Mouse (Mus musculus) bone marrow macrophage, adult 2 months (primary cell): ENCODE results near the gene Ppp1r18. TPM values are rescaled to one million over a fixed set of nuclear protein-coding genes. Genes with fewer than 3 reads are reported as not detected.
A peak's percentile ranks its signal among the peaks of the same experiment; 100 is the strongest.

ENCODE experiments used
- H3K27ac ChIP-seq: 2 replicates; pipeline ENCODE4 v1.5.1; 2012; ENCODE audit warnings: low read depth, low read length; ENCODE audit not compliant: insufficient read depth
- H3K4me1 ChIP-seq: 2 replicates; pipeline ENCODE4 v1.6.1; 2012; ENCODE audit warnings: low read length; ENCODE audit not compliant: control insufficient read depth, insufficient read depth
- H3K4me3 ChIP-seq: 2 replicates; pipeline ENCODE4 v1.5.1; 2012; ENCODE audit warnings: mild to moderate bottlenecking, low read length, moderate library complexity; ENCODE audit not compliant: insufficient read depth
- CTCF ChIP-seq: IDR thresholded peaks from 2 replicates; pipeline ENCODE4 v1.5.1; 2012; ENCODE audit warnings: low read depth, mild to moderate bottlenecking, low read length, moderate library complexity
- POLR2A ChIP-seq: IDR thresholded peaks from 2 replicates; pipeline ENCODE4 v1.6.1; 2012; ENCODE audit warnings: mild to moderate bottlenecking, low read depth, low read length, borderline replicate concordance
- polyA plus RNA-seq: library from polyadenylated mRNA; stranded (reverse); fragments of >200 nt; gene quantifications from 2 replicates; pipeline ENCODE4 v1.2.4, GENCODE M21; 2012; ENCODE audit not compliant: missing spikeins, insufficient read depth, insufficient read length

The Ppp1r18 gene
- polyA plus RNA-seq, 1 experiment: 202 TPM

- Histone ChIP-seq H3K27ac (peak overlapping the region; percentile 84), H3K4me1 (peaks cover 21% of the 10 kb centered on the region), H3K4me3 (peak overlapping the region; percentile 95)
- TF ChIP-seq POLR2A (no peak), CTCF (peak; percentile 41; the same call in 1 of the 2 replicates)
These were observed 29.0 kb upstream of the Ppp1r18 start for GRCm38 (mm10) chr17:35836178-35836965.

GRCm38 (mm10) chr17:35836991-35837422, 28.4 kb upstream of the Ppp1r18 start:
- H3K4me3 ChIP-seq: peak overlapping the region; percentile 95
- peak overlapping the region; percentile 84 for H3K27ac ChIP-seq
- TF ChIP-seq CTCF (no peak), POLR2A (no peak)
- peaks cover 21% of the 10 kb centered on the region for H3K4me1 ChIP-seq

GRCm38 (mm10) chr17:35837487-35837886, 27.9 kb upstream of the Ppp1r18 start:
- Histone ChIP-seq H3K27ac (peak overlapping the region; percentile 83), H3K4me3 (peak overlapping the region; percentile 95), H3K4me1 (peaks cover 21% of the 10 kb centered on the region)
- TF ChIP-seq CTCF (no peak), POLR2A (0 out of 2 replicates have a peak, but pooled peaks have one; percentile 29)

GRCm38 (mm10) chr17:35838122-35838544, 27.3 kb upstream of the Ppp1r18 start, which contains the start of gene Tubb5:
Gene Tubb5 (minus strand): TSS chr17:35838306.
- H3K27ac ChIP-seq: peak within 1 kb of the TSS; percentile 83
- H3K4me1 ChIP-seq: peaks cover 23% of the 10 kb centered on the region
- TF ChIP-seq POLR2A (peak; percentile 77; the same call in 1 of the 2 replicates), CTCF (no peak)
- peak within 1 kb of the TSS; percentile 95 for H3K4me3 ChIP-seq

- no peak for TF ChIP-seq CTCF
- TF ChIP-seq POLR2A: no peak
- Histone ChIP-seq H3K4me1 (peaks cover 23% of the 10 kb centered on the region), H3K4me3 (peak overlapping the region; percentile 38)
These were observed 26.8 kb upstream of the Ppp1r18 start for GRCm38 (mm10) chr17:35838570-35838969.

GRCm38 (mm10) chr17:35839002-35839401, 26.4 kb upstream of the Ppp1r18 start:
- Histone ChIP-seq H3K4me3 (peak overlapping the region; percentile 38), H3K27ac (peak overlapping the region; percentile 41), H3K4me1 (peaks cover 21% of the 10 kb centered on the region)

More at GRCm38 (mm10) chr17:35838570-35838969, 26.8 kb upstream of the Ppp1r18 start:
- H3K27ac ChIP-seq: peak overlapping the region; percentile 41

GRCm38 (mm10) chr17:35840561-35840960, 24.8 kb upstream of the Ppp1r18 start:
- peak overlapping the region; percentile 51 for H3K27ac ChIP-seq
- H3K4me1 ChIP-seq: peaks cover 12% of the 10 kb centered on the region

GRCm38 (mm10) chr17:35841076-35841950, 24.1 kb upstream of the Ppp1r18 start, which contains the start of gene Mdc1:
Gene Mdc1 (plus strand): TSS chr17:35841515.
- Histone ChIP-seq H3K27ac (peak within 1 kb of the TSS; percentile 51), H3K4me1 (peaks cover 10% of the 10 kb centered on the region), H3K4me3 (peak within 1 kb of the TSS; percentile 69)
- 0 out of 2 replicates have a peak, but pooled peaks have one; percentile 57 for TF ChIP-seq POLR2A
- no peak for TF ChIP-seq CTCF

More at GRCm38 (mm10) chr17:35840561-35840960, 24.8 kb upstream of the Ppp1r18 start:
- TF ChIP-seq POLR2A (no peak), CTCF (no peak)
- H3K4me3 ChIP-seq: peak overlapping the region; percentile 27; the same call in 1 of the 2 replicates

- Histone ChIP-seq H3K27ac (peak overlapping the region; percentile 48), H3K4me1 (peaks cover 10% of the 10 kb centered on the region), H3K4me3 (peak overlapping the region; percentile 69)
- TF ChIP-seq CTCF (no peak), POLR2A (no peak)
These were observed 23.4 kb upstream of the Ppp1r18 start for GRCm38 (mm10) chr17:35842006-35842405.

GRCm38 (mm10) chr17:35843514-35843913, 21.9 kb upstream of the Ppp1r18 start:
- no peak overlapping the region for H3K4me3 ChIP-seq
- peak; percentile 41; the same call in 1 of the 2 replicates for TF ChIP-seq CTCF
- no peak for TF ChIP-seq POLR2A
- H3K4me1 ChIP-seq: peaks cover 10% of the 10 kb centered on the region
- H3K27ac ChIP-seq: no peak overlapping the region
